Mouse (Mus musculus) liver, postnatal 0 days (tissue): ENCODE data around the gene Hist1h2bg.
"Not testable (repeated sequence)": the region's sequence is repeated elsewhere in the genome, so short reads cannot be mapped to it uniquely, and the experiment has no call there.

Experiments
- CTCF ChIP-seq: sonication (generic); IDR thresholded peaks from 2 replicates; pipeline ENCODE4 v1.5.1; 2016; ENCODE audit warnings: antibody characterized with exemption, low read depth
- EP300 ChIP-seq: IDR thresholded peaks from 2 replicates; pipeline ENCODE4 v1.6.1; 2016; ENCODE audit warnings: antibody characterized with exemption, low read depth, mild to moderate bottlenecking

DNA sequence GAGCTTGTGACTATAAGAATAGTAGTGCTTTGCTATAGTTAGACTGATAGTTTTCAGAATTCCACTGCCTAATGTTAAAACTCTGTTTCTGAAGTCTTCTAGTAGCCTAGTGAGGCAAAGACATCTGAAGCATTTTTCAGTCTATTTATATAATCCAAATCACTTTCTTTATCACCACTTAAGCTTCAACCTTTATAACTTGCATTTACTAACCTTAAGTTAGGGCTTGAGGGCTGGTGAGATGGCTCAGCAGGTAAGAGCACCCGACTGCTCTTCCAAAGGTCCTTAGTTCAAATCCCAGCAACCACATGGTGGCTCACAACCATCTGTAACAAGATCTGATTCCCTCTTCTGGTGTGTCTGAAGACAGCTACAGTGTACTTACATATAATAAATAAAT lies 31.4 kb upstream of the Hist1h2bg start:
- not testable (repeated sequence) for TF ChIP-seq CTCF, EP300
